Mouse (Mus musculus) cerebellum, adult 11-12 months (tissue): Measurements from ENCODE around the gene Mpdu1.
A peak's percentile ranks its signal among the peaks of the same experiment; 100 is the strongest.

Experiments used
- DNase-seq: peaks from one replicate; pipeline ENCODE4 v3.0.0; 2022

Gene Mpdu1

DNA sequence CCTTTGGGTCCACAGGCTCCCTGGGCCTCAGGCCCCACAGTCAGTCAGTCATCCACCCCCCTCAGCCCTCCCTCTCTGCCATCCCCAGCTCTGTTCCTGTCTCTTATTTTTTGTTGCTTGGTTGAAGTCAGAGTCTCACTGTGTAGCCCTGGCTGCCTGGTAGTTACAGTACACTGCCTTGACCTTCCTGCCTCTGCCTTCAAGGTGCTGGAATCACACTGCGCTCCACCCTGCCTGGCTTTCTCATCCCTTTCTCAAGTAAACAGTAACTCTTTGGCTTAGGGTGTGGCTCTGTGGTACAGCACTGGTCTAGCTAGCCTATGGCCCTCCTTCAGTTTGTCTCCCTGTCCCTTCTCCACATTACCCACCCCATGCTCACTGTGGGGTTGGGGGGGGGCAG lies 27.4 kb upstream of the Mpdu1 start:
- DNase-seq, result no peak

DNA sequence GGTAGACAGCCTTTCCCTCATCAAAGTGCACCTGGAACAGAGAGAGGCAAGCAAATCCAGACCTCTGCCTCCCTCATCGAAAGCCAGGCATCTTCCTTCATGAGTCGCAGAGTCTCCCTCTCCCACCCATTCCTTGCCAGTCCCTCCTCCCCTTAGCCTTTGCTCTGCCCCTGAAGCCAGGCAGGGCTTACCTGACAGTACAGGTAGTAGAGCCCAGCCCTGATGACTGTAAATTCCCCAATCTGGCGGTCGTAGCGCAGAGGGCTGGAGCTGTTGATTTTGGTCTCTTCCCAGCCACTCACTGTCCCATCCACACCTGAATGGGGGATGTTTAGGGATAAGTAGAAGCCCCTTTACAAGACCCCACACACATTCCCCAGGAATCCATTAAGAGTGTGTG lies 24.6 kb upstream of the Mpdu1 start:
- no peak for DNase-seq

DNA sequence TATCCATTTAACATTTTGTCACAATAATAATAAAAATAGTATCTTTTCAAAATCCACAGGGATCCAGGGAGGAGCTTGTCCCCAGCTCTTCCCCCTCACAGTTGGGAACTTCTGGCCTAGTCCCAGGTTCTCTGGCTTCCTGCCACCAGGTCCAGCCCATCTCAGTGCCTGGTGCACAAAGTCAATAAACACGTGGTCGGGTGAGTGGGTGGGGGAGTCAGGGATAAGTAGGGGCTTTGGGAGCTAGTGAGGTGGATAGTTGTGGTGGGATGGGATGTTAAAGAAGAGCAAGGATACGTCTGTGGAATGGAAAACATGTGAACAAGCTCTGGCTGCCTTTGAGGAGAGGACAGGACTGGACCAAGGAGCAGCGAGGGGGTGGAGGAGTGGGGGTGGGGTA lies 23.9 kb upstream of the Mpdu1 start:
- DNase-seq, result peak; percentile 79

DNA sequence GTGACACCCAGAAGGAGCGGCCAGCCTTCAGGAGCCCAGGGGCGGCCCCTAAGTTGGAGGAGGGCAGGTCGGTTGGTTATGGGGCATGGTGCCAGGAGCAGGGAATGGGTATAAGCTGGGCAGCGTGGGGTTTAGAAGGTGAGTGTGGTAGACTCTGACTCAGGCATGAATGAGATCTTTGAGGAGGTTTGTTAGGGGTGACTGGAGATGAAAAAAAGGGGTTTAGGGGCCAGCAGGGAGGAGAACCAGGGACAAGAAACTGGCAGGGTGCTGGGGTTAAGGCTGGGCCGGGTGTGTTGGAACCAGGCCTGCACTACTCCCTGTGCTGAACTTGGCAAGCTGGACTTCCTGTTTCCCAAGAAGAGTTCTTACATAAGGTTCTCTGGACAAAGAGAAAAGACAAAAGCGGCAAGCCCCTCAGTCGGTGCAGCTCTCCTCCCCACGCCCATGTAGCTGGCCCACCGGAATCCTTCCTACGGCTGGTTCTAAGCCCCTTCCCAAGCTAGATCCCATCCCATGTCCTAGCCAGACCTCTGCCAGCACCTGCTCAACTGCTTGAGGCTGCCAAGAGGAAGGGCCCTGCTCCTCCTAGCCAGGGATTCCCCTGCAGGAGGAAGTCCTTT lies 23.2 kb upstream of the Mpdu1 start, which contains the start of gene Tnfsf13:
Tnfsf13 (minus strand) TSS at position 259 of the 623 bp plus-strand sequence.
- DNase-seq, result peak; percentile 92

DNA sequence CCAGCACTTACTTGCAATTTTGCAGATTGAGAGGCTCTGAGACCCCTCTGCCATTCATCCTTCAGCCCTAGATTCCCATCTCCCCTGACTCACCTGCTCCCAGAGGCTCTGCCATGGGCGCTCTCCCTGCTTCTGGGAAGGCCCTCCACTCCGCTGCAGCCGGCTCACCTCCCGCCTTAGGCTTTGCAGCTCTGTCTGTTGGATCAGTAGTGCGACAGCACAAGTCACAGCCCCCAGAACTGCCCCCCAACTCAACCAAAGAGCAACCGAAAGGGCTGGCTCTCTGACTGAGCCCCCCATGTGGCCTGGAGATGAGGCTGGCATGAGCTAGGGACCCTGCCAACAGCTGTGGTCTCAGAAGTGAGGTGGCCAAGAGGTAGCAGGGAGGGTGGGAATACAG lies 22.5 kb upstream of the Mpdu1 start:
- DNase-seq, result peak; percentile 58

DNA sequence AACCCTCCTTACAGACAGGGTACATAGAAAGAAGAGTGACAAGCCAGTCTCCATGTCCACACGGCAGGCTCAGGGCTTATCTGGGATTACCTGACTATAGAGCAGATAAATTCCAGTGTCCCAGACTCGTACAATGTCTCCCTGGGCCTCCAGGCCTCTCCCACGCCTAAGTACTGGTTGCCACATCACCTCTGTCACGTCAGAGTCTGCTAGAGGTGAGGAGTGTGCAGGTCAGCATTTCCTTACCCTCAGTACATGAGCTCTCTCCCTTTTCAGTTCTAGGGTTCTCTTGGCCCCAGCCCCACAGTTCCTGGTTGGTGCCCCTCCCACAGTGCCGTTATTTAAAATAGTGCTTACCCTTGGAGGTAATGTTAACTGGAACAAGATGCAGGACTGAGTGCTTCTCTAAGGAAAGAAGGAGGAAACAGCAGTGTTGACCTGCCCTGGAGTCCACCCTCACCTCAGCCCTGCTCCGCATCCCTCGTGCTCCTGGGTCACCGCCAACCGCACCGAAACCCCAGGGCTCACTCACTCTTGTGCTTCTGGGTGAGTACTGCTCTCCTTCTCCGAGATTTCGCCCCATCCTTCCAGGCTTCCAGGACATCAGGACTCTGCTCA lies 21.8 kb upstream of the Mpdu1 start:
- DNase-seq, result peak; percentile 59

DNA sequence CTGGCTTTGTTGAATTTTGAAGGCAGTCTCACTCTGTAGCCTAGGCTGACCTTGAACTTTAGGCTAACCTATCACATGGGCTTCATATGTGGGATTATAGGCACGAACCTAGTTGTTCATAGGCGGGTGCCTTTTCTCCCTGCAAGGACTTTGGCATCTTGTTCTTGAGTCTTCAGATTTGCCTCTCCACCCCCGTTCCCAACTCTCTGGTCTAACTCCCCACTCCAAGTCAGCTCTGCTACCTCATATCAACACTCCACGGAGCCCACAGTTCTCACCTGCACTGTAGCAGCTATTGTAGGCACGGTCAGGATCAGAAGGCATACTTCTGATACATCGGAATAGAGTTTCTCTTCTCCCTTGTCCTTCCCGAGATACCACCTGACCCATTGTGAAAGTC lies 21.1 kb upstream of the Mpdu1 start:
- no peak for DNase-seq

DNA sequence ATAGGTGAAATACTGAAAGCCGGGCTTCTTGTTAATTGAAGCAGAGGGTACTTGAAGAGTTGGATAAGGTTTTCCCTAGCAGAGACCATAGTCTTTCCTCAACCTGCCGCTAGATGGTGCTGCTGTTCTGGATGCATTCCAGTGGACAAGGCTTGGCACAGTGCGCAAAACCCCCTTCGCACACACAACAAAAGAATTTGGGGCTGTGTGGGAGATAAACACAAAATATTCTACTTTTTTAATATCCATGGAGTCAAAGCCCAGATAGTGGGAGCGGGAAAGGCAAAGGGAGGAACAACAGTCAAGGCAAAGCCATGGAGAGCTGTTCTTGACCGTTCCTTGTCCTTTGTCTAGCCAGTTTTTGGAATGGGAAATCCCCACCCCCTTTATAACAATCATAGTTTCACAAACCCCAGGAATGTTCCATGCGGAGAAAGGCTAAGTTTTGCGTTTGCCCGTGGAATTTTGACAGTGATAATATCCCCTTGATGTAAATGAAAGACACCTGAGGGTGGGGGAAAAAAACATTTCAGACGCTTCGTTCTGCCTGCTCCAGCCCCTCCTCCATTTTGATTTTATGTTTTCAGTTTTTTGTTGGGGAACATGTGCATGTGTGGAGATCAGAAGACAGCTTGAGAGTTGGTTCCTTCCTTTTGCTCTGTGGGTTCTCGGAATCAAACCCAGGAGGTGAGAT lies 20.5 kb upstream of the Mpdu1 start:
- peak; percentile 82 for DNase-seq

DNA sequence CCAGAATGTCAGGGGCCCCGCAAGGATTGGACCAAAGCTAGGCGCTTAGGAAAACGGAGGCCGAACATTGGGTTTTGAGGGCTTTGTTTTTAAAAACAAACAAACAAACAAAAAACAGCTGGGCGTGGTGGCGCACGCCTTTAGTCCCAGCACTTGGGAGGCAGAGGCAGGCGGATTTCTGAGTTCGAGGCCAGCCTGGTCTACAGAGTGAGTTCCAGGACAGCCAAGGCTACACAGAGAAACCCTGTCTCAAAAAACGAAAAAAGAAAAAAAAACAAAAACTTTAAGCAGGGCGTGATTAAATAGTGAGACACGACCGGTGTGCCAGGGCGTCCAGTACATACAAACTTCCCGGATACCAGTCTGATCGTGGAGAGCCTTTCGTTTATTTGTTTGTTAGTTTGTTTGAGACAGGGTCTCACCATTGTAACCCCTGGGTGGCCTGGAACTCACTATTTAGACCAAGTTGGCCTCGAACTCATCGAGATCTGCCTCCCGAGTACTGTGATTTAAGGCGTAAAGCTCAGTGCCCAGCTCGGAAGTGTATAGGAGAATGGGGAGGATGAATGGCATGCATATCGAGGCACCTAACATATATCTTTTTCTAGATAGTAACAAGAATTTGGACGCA lies 19.9 kb upstream of the Mpdu1 start:
- no peak for DNase-seq

DNA sequence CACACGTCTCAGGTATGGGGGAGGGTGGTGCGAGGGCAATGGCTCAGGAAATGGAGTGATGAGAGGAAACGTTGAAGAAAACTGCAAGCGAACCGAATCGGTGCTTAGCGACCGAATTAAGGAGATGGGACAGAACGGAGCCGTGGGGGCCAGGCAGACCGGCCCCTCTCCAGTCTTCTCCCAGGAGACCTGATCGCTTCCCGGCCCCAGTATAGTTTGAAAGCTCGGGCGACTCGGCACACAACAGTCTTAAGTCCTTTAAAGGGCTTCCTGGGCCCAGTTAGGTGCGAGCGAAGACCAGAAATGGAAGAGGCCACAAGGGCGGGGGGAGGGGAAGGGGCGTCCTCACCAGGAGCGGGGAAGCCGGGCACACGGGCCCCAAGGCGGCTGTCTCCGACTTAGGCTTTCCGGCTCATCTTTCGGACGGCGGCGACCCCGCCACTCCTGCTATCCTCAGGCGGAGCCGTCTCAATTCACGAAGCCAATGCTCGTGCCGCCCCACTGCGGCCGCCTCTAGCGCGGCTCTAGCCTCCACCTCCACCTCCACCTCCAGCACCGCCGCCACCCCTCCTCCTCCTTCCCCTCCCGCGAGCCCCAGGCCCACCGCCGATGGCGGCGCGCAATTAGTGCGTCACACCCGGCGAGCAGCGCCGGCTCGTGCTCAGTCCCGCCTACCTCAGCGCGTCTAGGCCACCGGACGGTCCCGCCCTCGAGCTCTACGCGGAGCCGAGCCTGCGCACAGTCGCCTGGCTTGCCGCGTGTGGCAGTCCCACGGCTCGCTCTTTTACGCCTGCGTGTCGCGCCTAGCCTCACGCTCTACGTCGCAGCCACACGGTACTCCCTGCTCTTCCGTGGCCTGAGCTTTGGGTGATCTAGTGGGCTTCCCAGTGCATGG lies 19.1 kb upstream of the Mpdu1 start, which contains the start of gene Senp3:
Senp3 (minus strand) TSS at position 771 of the 895 bp plus-strand sequence.
- peak; percentile 98 for DNase-seq

DNA sequence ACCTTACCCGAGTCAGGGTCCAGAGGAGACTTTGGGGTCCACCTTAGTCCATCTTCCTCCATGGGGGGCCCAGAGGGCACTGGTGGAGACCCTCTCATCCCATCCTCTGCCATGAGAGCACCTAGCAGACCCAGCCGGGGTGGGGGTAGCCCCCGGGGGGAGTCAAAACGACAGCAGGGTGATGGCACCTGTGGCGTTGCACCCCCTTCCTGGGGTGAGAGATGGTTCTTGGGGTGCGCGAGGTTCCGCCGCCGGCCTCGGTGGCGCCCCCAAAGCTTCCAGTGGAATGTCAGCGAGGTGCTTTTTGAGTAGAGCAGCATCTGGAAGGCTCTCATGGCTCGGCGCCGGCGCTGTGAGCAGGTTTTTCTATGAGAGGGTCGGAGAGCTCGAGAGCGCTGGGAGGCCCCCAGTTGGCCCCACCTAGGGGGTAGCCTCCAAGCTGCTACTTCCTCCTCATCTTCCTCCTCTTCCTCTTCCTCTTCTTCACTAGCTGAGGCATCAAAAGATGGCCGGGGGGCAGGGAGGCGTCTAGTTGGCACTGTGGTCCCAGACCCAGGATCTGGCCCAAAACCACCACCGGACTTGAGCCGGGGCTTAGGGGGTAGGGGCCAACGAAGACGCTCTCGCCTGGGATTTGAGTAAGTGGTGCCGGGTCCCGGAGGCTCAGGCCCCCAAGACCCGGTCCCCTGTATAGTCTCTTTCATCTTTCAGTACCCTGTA lies 17.9 kb upstream of the Mpdu1 start:
- peak; percentile 71 for DNase-seq

DNA sequence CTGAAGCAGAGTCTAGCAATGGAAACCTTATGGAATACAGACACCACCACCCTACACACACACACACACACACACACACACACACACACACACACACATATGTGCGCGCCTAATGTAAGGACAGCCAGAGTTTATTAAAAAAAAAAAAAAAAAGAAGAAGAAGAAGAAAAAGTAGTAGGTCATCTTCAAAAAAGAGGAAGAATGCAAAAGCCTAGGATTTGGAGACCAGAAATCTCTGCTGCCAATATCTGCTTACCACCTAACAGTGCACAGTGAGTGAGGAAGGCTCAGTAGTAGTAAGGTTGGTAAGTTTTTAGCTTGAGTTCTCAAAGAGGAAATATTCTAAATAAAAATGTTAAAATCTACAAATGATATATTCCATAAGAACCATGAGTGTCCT lies 16.7 kb upstream of the Mpdu1 start:
- no peak for DNase-seq

DNA sequence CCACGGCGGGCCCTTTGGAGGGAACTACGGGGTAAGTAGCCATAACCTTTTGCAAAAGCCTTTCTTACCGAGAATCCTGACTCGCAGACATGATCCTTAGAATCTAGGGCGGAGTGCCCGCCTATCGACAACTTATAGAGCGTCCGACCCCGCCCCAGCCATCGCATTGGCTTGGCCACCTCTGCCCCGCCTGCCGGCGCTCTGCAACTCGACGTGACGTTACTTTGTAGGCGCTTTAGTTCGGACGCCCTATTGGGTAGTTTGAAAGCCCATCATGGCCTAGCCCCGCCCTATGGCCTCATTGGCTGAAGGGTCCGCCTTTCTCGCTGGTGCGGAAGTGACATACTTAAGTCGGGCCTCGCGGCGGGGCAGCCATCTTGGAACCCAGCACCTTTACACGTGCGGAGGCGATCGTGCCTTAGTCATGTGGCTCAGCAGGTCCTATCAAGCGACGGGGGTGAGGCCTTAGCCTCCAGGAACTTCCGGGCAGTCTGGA lies 9.8 kb upstream of the Mpdu1 start, which contains the start of gene Eif4a1:
Eif4a1 (minus strand) TSS at position 213 of the 496 bp plus-strand sequence.
- peak; percentile 100 for DNase-seq

DNA sequence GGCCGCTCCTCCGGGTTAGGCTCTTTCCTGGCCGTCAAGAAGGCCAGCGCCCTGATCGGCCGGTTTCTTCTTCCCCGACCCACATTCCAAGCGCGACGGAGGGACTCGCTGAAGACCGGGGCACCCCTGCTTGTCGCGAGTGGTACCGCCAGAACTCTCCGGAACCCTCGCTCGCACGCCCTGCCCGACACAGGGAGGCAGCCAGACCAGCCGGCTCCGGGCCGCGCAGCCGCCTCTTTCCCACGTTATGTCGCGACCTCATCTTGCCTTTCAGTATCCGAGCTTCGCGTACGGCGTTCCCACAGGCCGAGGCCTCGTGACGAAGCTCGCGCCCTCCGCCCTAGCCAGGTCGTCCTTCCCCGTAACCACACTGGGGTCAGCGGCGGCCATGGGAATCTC lies 9.3 kb upstream of the Mpdu1 start:
- no peak for DNase-seq

DNA sequence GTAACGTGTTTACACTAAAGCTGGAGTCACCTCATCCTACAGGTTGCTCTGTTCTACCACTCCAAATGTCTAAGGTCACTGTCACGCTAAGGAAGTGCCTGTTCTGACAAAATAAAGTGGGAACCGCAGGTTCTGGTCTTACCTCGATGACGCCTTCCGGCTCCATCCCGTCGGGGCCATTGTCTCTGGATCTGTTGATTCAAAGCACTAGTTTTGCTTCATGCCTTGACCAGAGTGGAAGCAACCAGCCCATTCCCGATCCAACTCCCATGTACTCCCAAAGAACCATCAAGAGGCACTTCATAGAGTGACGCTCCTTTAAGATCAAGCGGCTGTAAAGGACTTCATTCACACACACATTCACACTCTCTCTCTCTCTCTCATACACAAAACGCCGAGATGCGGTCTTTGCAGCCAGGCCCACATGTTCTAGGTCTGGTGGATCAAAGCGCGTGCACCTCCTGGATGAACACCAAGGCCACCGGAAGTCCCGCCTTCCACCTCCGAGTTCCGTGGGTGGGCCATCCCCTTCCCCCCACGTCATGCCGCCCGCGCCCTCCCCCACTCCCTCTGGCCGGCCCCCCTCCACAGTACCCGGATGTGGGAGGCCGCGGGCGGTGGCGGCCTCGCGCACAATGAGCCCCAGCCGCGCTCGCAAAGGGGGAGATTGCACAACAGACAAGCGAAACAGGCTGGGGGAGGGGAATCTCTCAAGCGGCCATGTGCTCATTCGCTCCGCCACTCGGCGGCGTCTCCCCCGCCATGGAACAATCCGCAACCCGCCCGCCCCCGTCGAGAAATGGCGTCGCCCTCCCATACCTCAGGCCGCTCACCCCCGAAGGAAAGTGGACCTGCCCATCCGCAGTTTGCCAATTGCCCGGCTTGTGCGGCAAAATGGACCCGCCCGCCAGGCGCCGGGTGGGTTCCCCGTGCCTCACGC lies 8.6 kb upstream of the Mpdu1 start:
- peak; percentile 97 for DNase-seq

DNA sequence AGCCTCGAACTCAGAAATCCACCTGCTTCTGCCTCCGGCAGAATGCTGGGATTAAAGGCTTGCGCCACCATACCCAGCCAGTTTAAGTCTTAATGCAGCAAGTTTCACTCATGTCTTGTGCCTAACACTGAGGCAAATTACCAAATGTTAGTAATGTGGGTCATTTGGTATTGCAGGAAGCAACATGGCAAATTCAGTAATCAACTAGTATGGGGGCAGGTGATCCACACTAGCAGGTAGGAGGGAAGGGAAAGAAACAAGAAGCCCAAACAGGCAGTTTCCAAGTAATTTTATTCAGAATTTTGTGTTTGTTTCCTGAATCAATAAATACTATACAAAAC lies 4.2 kb upstream of the Mpdu1 start:
- DNase-seq, result no peak

DNA sequence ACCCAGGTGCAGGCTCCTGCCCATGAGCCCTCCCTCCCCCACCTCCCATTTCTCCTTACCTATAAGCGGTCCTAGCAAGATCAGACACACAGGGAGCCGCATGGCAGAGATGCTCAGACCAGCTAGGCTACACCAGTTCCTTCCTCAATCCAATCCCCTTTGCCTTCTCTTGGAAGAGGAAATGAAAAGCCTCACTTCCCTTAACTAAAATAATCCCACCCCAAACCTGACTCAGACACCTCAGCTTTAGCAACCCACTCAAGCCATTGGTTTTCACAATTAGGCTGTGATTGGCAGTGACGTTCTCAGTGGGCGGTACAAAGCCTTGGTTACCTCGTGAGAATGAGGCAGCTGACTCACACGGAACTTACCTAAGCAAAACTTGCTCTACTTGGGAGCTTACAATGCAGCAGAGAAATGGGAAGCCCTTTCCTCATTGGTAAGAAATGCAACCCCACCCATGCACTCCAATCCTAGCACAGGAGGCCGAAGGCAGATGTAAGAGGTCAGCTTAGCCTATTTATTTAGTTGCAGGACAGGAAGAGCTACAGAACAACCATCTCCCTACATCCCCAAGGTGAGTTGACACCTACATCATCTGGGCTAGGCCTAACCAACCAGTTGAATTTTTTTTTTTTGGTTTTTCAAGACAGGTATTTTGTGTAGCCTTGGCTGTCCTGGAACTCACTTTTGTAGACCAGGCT lies 3.7 kb upstream of the Mpdu1 start, which contains the start of gene Cd68:
Cd68 (minus strand) TSS at position 193 of the 704 bp plus-strand sequence.
- DNase-seq, result no peak

DNA sequence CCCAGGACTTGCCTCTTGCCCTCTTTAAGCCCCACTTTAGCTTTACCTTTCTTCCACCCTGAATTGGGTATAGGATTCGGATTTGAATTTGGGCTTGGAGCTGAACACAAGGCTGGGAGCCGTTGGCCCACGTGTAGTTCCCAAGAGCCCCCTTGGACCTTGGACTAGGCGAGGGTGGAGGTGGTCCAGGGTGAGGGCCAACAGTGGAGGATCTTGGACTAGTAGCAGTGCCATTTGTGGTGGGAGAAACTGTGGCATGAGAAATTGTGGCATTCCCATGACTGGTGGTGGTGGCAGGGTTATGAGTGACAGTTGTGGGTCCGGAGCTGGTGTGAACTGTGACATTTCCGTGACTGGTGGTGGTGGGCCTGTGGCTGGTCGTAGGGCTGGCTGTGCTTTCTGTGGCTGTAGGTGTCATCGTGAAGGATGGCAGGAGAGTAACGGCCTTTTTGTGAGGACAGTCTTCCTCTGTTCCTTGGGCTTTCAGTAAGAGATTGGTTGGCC lies 3.1 kb upstream of the Mpdu1 start:
- peak; percentile 30 for DNase-seq

DNA sequence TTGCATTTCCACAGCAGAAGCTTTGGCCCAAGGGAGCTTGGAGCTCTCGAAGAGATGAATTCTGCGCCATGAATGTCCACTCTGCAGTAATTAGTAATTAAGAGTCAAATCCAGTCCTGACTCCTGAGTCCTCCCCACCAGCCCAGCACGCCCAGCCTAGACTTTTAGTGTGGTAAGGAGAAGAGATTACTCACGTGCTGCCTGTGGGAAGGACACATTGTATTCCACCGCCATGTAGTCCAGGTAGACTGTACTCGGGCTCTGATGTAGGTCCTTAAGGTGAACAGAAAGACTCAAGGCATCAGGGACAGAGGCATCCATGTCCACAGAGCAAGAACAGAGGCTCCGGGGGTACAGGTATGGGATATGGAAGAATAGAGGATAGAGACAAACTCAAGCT lies 2.4 kb upstream of the Mpdu1 start:
- peak; percentile 30 for DNase-seq

DNA sequence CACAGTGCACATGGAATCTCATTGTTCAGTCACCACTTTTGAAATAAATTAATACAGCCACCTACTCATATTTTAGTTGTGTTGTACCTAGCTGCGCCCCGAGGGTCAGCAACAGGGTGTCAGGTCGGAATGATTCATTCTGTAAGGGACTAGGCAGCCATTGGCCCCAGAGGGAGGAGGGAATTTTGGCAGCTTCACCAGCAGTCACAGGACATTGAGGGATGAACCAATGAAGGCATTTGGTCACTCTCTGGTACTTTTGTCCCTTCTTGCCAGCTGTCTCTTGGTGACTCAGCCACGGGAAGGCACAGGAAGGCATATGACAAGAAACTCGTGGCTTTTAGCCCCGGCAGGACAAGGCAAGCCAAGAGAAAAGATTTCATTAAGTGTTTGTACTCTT lies 1.4 kb upstream of the Mpdu1 start:
- DNase-seq, result peak; percentile 60
